Mouse (Mus musculus): ENCODE measurements at regions not wholly inside any gene's neighbourhood (a gene's known extent, or its start where the extent isn't known, plus 50 kb on each side); places are given as distances from the start of the nearest gene placed in this dataset.

- H3K4me2 ChIP-seq = no peak overlapping the region
- no peak for ATAC-seq (replicated peaks; ENCODE audit: insufficient number of reproducible peaks, low FRiP score, low TSS enrichment)
- no peaks in the 10 kb centered on the region for H3K36me3 ChIP-seq (ENCODE audit: control insufficient read depth, insufficient read depth, low read length)
- H3K27ac ChIP-seq (ENCODE audit: low read depth, low read length) = no peak overlapping the region
- H3K9ac ChIP-seq (ENCODE audit: low read depth, low read length) = no peak overlapping the region
- H3K4me1 ChIP-seq (ENCODE audit: control insufficient read depth, insufficient read depth, low read length) = no peaks in the 10 kb centered on the region
- no peaks in the 10 kb centered on the region for H3K27me3 ChIP-seq (ENCODE audit: control insufficient read depth, insufficient read depth, low read length)
- H3K4me3 ChIP-seq (ENCODE audit: low read depth, low read length) = no peak overlapping the region
- H3K9me3 ChIP-seq (replicated peaks; ENCODE audit: control insufficient read depth, low read length) = no peaks in the 10 kb centered on the region
- 100% methylated on average over 1 of the region's 1 CpGs for WGBS (ENCODE audit: insufficient replicate concordance)
Observed at GRCm38 (mm10) chr9:94301896-94302295, 236.0 kb downstream of the 1190002N15Rik start.

GRCm38 (mm10) chr9:94295431-94295830, 242.4 kb downstream of the 1190002N15Rik start:
- H3K27me3 ChIP-seq (ENCODE audit: control insufficient read depth, insufficient read depth, low read length) = no peaks in the 10 kb centered on the region
- H3K4me1 ChIP-seq (ENCODE audit: control insufficient read depth, insufficient read depth, low read length) = peaks cover 8% of the 10 kb centered on the region; the same call in 1 of the 2 replicates
- ATAC-seq (replicated peaks; ENCODE audit: insufficient number of reproducible peaks, low FRiP score, low TSS enrichment) = 0 out of 2 replicates have a peak, but pooled peaks have one; percentile 63
- no peaks in the 10 kb centered on the region for H3K36me3 ChIP-seq (ENCODE audit: control insufficient read depth, insufficient read depth, low read length)
- H3K4me3 ChIP-seq (ENCODE audit: low read depth, low read length) = peak overlapping the region; percentile 5; the same call in 1 of the 2 replicates
- H3K9ac ChIP-seq (ENCODE audit: low read depth, low read length) = no peak overlapping the region
- peak overlapping the region; percentile 46 for H3K4me2 ChIP-seq
- WGBS (ENCODE audit: insufficient replicate concordance) = 28% methylated on average over 6 of the region's 6 CpGs
- H3K27ac ChIP-seq (ENCODE audit: low read depth, low read length) = 0 out of 2 replicates have a peak overlapping the region, but pooled peaks have one; percentile 41
- H3K9me3 ChIP-seq (replicated peaks; ENCODE audit: control insufficient read depth, low read length) = no peaks in the 10 kb centered on the region

- H3K36me3 ChIP-seq (ENCODE audit: control insufficient read depth, insufficient read depth, low read length) = no peaks in the 10 kb centered on the region
- peaks cover 8% of the 10 kb centered on the region; the same call in 1 of the 2 replicates for H3K4me1 ChIP-seq (ENCODE audit: control insufficient read depth, insufficient read depth, low read length)
- H3K27ac ChIP-seq (ENCODE audit: low read depth, low read length) = no peak overlapping the region
- ATAC-seq (replicated peaks; ENCODE audit: insufficient number of reproducible peaks, low FRiP score, low TSS enrichment) = no peak
- H3K9me3 ChIP-seq (replicated peaks; ENCODE audit: control insufficient read depth, low read length) = no peaks in the 10 kb centered on the region
- H3K4me2 ChIP-seq = no peak overlapping the region
- no peaks in the 10 kb centered on the region for H3K27me3 ChIP-seq (ENCODE audit: control insufficient read depth, insufficient read depth, low read length)
- no peak overlapping the region for H3K4me3 ChIP-seq (ENCODE audit: low read depth, low read length)
- no peak overlapping the region for H3K9ac ChIP-seq (ENCODE audit: low read depth, low read length)
- 75% methylated on average over 3 of the region's 3 CpGs for WGBS (ENCODE audit: insufficient replicate concordance)
Observed at GRCm38 (mm10) chr9:94292147-94292546, 245.7 kb downstream of the 1190002N15Rik start.

GRCm38 (mm10) chr9:94289546-94289945, 248.3 kb downstream of the 1190002N15Rik start:
- H3K27me3 ChIP-seq (ENCODE audit: control insufficient read depth, insufficient read depth, low read length) = no peaks in the 10 kb centered on the region
- no peak overlapping the region for H3K27ac ChIP-seq (ENCODE audit: low read depth, low read length)
- no peaks in the 10 kb centered on the region for H3K36me3 ChIP-seq (ENCODE audit: control insufficient read depth, insufficient read depth, low read length)
- H3K4me3 ChIP-seq (ENCODE audit: low read depth, low read length) = no peak overlapping the region
- H3K9ac ChIP-seq (ENCODE audit: low read depth, low read length) = no peak overlapping the region
- no peaks in the 10 kb centered on the region for H3K4me1 ChIP-seq (ENCODE audit: control insufficient read depth, insufficient read depth, low read length)
- no peak for ATAC-seq (replicated peaks; ENCODE audit: insufficient number of reproducible peaks, low FRiP score, low TSS enrichment)
- H3K4me2 ChIP-seq = no peak overlapping the region
- H3K9me3 ChIP-seq (replicated peaks; ENCODE audit: control insufficient read depth, low read length) = no peaks in the 10 kb centered on the region

GRCm38 (mm10) chr9:94287559-94287958, 250.3 kb downstream of the 1190002N15Rik start:
- Histone ChIP-seq H3K27me3 (ENCODE audit: control insufficient read depth, insufficient read depth, low read length) (no peaks in the 10 kb centered on the region), H3K4me3 (ENCODE audit: low read depth, low read length) (no peak overlapping the region), H3K27ac (ENCODE audit: low read depth, low read length) (no peak overlapping the region), H3K9ac (ENCODE audit: low read depth, low read length) (no peak overlapping the region), H3K9me3 (replicated peaks; ENCODE audit: control insufficient read depth, low read length) (no peaks in the 10 kb centered on the region), H3K36me3 (ENCODE audit: control insufficient read depth, insufficient read depth, low read length) (no peaks in the 10 kb centered on the region), H3K4me1 (ENCODE audit: control insufficient read depth, insufficient read depth, low read length) (no peaks in the 10 kb centered on the region), H3K4me2 (no peak overlapping the region)
- ATAC-seq (replicated peaks; ENCODE audit: insufficient number of reproducible peaks, low FRiP score, low TSS enrichment) = no peak
- WGBS (ENCODE audit: insufficient replicate concordance) = 40% methylated on average over 2 of the region's 2 CpGs

- H3K9me3 ChIP-seq (replicated peaks; ENCODE audit: control insufficient read depth, low read length) = no peaks in the 10 kb centered on the region
- H3K27me3 ChIP-seq (ENCODE audit: control insufficient read depth, insufficient read depth, low read length) = no peaks in the 10 kb centered on the region
- 70% methylated on average over 4 of the region's 4 CpGs for WGBS (ENCODE audit: insufficient replicate concordance)
- no peak overlapping the region for H3K27ac ChIP-seq (ENCODE audit: low read depth, low read length)
- no peaks in the 10 kb centered on the region for H3K36me3 ChIP-seq (ENCODE audit: control insufficient read depth, insufficient read depth, low read length)
- no peak for ATAC-seq (replicated peaks; ENCODE audit: insufficient number of reproducible peaks, low FRiP score, low TSS enrichment)
- no peak overlapping the region for H3K4me3 ChIP-seq (ENCODE audit: low read depth, low read length)
- no peak overlapping the region for H3K4me2 ChIP-seq
- no peak overlapping the region for H3K9ac ChIP-seq (ENCODE audit: low read depth, low read length)
- no peaks in the 10 kb centered on the region for H3K4me1 ChIP-seq (ENCODE audit: control insufficient read depth, insufficient read depth, low read length)
Observed at GRCm38 (mm10) chr9:94278657-94279585, 259.0 kb downstream of the 1190002N15Rik start.

- no peak overlapping the region for H3K4me2 ChIP-seq
- no peak overlapping the region for H3K9ac ChIP-seq (ENCODE audit: low read depth, low read length)
- no peaks in the 10 kb centered on the region for H3K36me3 ChIP-seq (ENCODE audit: control insufficient read depth, insufficient read depth, low read length)
- 90% methylated on average over 3 of the region's 3 CpGs for WGBS (ENCODE audit: insufficient replicate concordance)
- H3K9me3 ChIP-seq (replicated peaks; ENCODE audit: control insufficient read depth, low read length) = no peaks in the 10 kb centered on the region
- no peaks in the 10 kb centered on the region for H3K27me3 ChIP-seq (ENCODE audit: control insufficient read depth, insufficient read depth, low read length)
- no peak for ATAC-seq (replicated peaks; ENCODE audit: insufficient number of reproducible peaks, low FRiP score, low TSS enrichment)
- no peaks in the 10 kb centered on the region for H3K4me1 ChIP-seq (ENCODE audit: control insufficient read depth, insufficient read depth, low read length)
- no peak overlapping the region for H3K27ac ChIP-seq (ENCODE audit: low read depth, low read length)
- H3K4me3 ChIP-seq (ENCODE audit: low read depth, low read length) = no peak overlapping the region
Observed at GRCm38 (mm10) chr9:94277096-94277495, 260.8 kb downstream of the 1190002N15Rik start.

- Histone ChIP-seq H3K4me2 (no peak overlapping the region), H3K27me3 (ENCODE audit: control insufficient read depth, insufficient read depth, low read length) (no peaks in the 10 kb centered on the region), H3K9ac (ENCODE audit: low read depth, low read length) (no peak overlapping the region), H3K36me3 (ENCODE audit: control insufficient read depth, insufficient read depth, low read length) (no peaks in the 10 kb centered on the region), H3K4me3 (ENCODE audit: low read depth, low read length) (no peak overlapping the region), H3K9me3 (replicated peaks; ENCODE audit: control insufficient read depth, low read length) (no peaks in the 10 kb centered on the region), H3K4me1 (ENCODE audit: control insufficient read depth, insufficient read depth, low read length) (no peaks in the 10 kb centered on the region), H3K27ac (ENCODE audit: low read depth, low read length) (no peak overlapping the region)
- 78% methylated on average over 5 of the region's 5 CpGs for WGBS (ENCODE audit: insufficient replicate concordance)
- ATAC-seq (replicated peaks; ENCODE audit: insufficient number of reproducible peaks, low FRiP score, low TSS enrichment) = no peak
Observed at GRCm38 (mm10) chr9:94269213-94269612, 268.7 kb downstream of the 1190002N15Rik start.

GRCm38 (mm10) chr9:94267243-94267642, 270.6 kb downstream of the 1190002N15Rik start:
- H3K9ac ChIP-seq (ENCODE audit: low read depth, low read length) = no peak overlapping the region
- 80% methylated on average over 1 of the region's 1 CpGs for WGBS (ENCODE audit: insufficient replicate concordance)
- no peaks in the 10 kb centered on the region for H3K9me3 ChIP-seq (replicated peaks; ENCODE audit: control insufficient read depth, low read length)
- ATAC-seq (replicated peaks; ENCODE audit: insufficient number of reproducible peaks, low FRiP score, low TSS enrichment) = no peak
- no peak overlapping the region for H3K4me3 ChIP-seq (ENCODE audit: low read depth, low read length)
- no peak overlapping the region for H3K27ac ChIP-seq (ENCODE audit: low read depth, low read length)
- no peak overlapping the region for H3K4me2 ChIP-seq
- H3K27me3 ChIP-seq (ENCODE audit: control insufficient read depth, insufficient read depth, low read length) = no peaks in the 10 kb centered on the region
- no peaks in the 10 kb centered on the region for H3K4me1 ChIP-seq (ENCODE audit: control insufficient read depth, insufficient read depth, low read length)
- H3K36me3 ChIP-seq (ENCODE audit: control insufficient read depth, insufficient read depth, low read length) = no peaks in the 10 kb centered on the region

Data from heart, embryonic 11.5 days (tissue).